Mouse (Mus musculus) kidney, adult 2 months (tissue): ENCODE measurements at regions not wholly inside any gene's neighbourhood (a gene's known extent, or its start where the extent isn't known, plus 50 kb on each side); places are given as distances from the start of the nearest gene placed in this dataset.

ENCODE experiments used
- CTCF ChIP-seq: fragments of 200-500 bp; conservative IDR thresholded peaks from 2 replicates; pipeline ENCODE4 v1.5.1; 2011; ENCODE audit warnings: low read depth, mild to moderate bottlenecking, control low read depth, low read length, moderate library complexity, mixed read lengths; ENCODE audit not compliant: insufficient read depth, insufficient read length
- POLR2A ChIP-seq: fragments of 200-500 bp; IDR thresholded peaks from one replicate; pipeline ENCODE4 v1.6.1; 2011; ENCODE audit warnings: low read depth, low read length, control low read depth

- no peak for TF ChIP-seq CTCF
- no peak for TF ChIP-seq POLR2A
Measured at GRCm38 (mm10) chr14:36612860-36613259, 355.7 kb downstream of the Ccser2 start.
